Mouse (Mus musculus): Measurements from ENCODE around the gene Clp1.
A peak's percentile ranks its signal among the peaks of the same experiment; 100 is the strongest.

Gene Clp1

DNA sequence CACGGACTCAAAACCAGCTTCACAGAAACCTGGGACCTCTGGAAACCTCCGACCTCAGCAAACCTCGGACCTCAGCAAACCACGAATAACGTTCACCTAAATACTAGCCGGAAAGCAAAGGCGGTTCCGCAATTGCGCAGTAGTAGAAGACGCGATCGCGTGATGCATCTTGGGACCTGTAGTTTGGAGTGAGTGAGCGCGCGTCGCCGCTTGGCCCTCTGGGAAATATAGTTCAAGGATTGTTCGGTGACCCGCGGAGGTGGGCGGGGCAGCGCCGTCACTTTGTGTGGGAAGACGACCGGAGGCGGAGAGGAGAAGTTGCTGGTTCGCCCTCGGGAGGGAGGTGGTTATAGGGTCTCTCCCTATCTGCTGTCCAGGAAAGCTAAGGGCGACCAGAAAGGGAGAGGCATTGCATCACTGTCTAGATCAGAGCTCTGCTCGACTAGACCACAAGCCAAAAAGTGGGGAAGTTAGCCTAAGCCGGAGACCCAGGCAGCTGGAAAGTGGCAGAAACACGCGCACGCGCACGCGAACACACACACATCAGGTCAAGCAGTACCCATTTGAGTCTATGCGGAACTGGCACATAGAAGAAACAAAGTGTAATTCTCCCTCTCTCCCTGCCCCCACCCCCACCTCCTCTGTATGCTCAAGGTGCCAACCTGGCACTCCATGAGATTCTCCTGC lies at the start of gene Clp1:
Gene Clp1 (minus strand): TSS at position 179 of the 687 bp plus-strand sequence.
- DNase-seq: peak; percentile 94

DNA sequence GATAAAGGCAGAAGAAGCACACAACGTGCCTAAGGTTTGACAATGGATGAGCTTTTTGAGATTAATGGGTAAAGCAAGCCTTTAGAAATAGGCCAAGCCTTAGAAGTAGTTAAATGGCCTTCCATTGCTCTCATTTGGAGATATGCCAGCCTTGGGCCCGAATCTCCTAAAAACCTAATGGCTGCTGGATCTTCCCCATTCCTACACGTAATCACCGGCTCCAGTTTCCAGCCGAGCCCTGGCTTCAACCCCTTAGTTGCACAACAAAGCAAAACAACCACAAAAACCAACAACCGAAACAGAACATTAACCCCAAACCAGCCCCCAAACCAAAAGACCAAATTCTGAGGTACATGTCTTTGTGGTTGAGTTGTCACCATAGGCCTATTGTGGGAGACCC lies 48.5 kb upstream of the Clp1 start:
- DNase-seq: peak; percentile 16

DNA sequence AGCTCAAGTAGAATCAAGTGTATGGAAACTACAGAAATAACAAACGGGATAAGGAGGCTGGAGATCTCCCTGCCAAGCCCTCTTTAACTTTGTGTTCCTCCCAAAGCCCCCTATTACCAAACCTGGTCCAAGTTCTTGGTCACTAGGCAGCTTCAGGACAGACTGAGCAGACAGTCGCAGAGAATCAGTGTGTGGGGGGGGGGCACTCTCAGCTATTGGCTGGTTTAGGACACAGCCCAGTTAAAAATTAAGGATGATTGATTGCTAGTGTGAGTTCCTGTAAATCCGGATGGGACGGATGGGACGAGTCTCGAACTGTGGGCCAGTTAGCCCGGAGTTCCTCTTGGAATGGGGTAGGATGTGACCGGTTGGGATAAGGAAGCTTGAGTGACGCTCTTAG lies 48.1 kb upstream of the Clp1 start, which contains the start of gene Serping1:
Gene Serping1 (minus strand): TSS at position 204 of the 400 bp plus-strand sequence.
- no peak for DNase-seq

DNA sequence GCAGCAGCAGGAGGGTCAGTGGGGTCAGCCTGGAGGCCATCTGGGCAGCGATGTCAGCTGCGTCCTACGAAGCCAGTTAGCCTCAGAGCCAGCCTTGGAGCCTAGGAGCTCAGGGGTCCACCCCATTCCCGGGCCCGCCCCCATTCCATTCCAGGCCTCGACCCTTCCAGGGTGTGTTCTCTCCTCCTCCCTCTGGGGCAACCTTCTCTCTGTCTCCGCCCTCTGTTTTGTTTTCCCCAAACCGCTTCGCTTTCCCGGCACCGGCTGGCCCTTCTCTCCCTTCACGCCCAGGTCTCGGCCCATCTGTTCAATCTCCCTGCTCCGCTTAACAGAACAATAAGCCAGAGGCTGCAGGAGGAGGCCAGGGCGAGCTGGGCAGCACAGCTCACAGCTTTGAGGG lies 47.6 kb upstream of the Clp1 start:
- DNase-seq: peak; percentile 71

DNA sequence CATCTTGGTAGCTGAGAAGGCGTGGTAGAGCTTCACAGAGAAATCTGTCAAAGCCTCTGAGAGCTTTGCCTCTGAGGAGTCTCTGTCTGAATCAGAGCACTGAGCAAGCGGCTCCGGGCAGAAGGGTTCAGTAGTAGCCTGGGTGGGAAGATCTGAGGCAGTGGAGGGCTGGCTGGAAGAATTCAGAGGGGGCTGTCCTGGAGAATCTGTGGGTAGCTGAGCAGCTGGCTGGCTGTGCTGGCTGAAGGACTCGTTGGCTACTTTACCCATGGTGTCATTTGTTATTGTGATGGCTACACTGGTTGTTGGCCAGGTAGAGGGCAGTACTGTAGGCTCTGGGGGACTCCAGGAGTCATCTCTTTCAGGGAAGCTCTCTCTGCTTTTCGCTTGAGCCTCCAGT lies 46.0 kb upstream of the Clp1 start:
- no peak for DNase-seq

DNA sequence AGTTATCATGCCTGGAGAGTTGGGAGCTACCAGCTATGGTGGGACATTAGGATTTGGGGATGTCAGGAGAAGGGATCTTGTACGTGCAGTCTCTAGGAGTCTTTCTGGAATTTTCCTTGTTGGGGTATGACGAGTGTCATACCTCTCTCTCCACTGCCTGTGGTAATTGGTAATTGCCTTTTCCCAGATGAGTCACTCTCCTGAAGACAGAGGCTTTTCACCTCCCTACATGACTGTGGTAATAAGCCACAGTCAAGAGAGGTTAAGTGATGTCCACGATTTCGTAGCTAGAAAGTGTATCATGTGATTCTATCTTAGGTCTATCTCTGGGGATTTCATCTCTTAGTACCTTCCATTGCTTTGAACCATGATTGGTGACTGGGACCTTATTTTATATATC lies 45.3 kb upstream of the Clp1 start:
- no peak for DNase-seq

DNA sequence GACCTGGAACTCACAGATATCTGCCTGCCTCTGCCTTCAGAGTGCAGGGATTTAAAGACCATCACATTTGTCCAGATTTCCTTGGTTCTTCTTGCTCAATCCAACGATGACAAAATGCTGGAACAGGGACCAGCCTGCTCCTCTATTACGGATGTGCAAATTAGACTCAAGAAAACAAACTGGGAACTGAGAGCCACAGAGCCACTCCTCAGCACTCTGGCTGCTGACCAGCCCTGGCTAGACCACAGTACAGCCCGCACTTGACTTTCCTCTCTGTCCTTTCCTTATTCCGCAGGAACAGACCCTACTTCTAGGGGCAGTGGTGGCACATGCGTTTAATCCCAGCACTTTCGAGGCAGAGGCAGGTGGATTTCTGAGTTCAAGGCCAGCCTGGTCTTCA lies 43.4 kb upstream of the Clp1 start:
- DNase-seq: no peak

DNA sequence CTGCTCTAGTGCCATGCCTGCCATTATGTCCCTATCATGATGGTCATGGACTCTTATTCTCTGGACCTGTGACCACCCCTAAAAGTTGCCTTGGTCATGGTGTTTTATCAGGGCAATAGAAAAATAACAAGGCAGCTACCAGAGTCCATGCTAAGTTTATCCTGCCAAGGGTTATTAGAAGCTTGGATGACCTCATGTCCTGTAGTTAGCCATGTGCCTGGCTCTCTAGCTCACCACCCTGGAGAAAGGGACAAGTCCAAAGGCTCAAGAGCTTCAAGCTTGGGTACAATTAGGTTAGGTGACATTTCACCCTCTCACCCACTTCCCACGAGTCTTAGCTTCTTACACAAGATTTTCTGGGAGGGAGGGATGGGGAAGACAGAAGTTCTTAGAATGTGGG lies 35.7 kb upstream of the Clp1 start:
- DNase-seq: no peak

DNA sequence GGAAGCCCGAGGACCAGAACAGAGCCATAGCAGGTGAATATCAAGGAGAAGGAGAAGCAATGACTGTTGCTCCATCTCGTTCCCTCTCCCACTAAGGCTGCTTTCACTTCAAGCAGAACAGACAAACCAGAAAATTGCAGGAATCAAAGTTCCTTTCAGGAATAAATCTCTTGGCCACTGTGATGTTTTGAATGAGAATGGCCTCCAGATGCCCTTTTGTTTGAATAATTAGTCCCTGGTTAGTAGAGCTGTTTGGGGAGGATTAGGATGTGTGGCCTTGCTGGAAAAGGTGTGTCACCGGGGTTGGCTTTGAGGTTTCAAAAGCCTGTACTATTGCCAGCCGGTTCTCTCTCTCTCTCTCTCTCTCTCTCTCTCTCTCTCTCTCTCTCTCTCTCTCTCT lies 35.1 kb upstream of the Clp1 start:
- no peak for DNase-seq

DNA sequence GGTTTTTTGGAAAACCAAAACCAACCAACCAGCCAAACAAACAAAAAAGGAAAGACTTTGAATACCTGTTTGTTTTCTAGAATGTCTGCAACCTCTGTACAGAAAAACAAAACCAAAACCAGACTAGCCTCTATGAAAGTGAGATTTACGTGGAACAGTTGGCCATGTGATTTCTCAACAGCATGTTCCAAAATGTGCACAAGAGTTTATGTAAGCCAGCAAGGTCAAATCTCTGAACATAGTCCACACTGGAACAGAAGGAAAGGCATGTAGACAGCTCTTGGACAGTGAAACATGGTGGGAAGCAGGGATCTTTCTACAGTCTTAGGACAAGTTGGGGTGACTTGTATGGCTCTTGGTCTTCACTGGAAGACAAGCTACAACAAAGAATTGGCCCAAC lies 34.7 kb upstream of the Clp1 start:
- no peak for DNase-seq

DNA sequence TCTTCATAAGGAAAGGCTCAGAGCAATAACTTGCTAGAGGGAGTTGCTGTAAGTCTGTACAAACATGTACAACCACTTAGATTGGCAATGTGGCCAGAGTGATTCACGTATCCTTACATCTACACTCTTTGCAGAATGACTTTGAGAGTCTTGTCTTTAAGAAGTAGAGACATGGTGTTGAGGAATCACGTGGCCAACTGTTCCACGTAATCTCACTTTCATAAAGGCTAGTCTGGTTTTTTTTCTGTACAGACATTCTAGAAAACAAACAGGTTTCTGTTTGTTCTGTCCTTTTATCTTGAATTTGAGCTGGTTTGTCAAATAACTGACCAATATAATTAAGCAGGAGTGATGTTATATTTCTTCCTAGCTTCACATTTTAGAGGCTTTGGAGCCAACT lies 34.2 kb upstream of the Clp1 start:
- DNase-seq: no peak

DNA sequence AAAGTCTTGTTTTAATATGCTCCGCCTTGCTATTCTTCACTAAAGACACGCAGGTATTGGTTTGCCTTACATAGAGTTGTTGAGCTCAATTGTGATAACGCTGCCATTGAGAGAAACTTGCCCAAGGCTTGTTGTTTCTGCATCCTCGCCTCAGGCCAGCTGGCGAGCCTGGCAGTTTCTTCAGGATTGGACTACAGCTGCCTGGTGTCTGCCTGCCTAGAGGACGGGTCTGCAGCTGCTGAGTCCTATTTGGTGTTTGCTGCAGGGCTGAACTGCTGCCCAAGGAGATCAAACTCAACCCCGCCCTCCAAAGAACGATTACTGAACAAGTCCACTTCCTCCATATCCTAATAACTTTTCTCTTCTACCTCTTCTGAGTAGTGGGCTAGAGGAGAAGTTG lies 33.6 kb upstream of the Clp1 start:
- DNase-seq: no peak

DNA sequence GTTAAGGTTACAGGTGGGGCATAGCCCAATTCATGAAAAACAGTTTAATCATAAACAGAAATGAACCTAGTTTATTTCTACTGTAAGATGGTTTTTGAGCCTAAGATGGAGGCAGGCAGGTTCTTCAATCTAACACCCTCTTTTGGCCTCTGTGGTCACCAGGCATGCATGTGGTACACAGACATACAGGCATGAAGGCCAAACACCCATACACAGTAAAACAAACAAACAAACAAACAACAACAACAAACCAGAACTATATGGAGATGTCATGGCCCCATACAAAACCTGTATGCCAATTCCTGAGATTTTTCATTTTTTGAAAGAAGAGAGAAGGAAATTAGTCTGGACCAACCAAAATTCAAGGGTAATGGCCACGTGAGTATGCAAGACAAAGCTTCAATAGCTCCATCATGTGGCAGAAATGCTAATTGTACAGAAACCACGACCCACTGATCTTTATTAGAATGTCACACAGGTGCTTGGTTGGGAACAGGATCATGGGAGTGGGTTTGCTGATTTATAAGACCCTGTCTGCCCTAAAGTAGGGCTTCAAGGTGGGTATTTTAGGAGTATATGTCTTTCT lies 31.5 kb upstream of the Clp1 start:
- DNase-seq: peak; percentile 61

DNA sequence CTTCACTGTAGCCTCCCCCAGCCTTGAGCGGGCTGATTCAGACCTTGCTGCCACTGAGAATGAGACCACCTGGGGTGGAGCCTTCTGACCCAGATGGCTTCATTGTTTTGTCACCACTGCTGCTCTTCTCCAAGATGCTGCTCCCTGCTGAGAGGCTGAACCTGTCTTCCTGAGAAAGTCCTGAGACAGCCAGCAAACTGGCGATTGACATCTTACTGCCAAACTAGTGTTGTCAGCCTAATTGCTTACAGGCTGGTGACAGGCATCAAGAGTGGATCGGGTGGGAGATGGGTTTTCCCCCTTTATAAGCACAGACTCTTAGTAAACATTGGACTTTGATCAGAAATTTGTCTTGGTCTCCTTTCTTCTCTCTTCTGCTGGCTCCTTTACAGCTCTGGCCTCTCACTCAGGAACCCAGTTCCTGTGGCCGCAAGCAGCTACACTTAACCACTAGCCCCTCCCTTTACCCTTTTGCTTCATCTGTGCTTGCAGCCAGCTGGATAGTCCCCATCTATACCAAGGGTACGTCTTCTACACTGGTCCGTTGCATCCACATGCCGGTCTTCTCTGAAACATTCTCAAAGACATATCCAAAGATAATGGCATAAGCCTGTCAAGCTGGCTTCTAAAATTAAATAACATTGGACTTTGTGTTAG lies 30.0 kb upstream of the Clp1 start:
- no peak for DNase-seq

DNA sequence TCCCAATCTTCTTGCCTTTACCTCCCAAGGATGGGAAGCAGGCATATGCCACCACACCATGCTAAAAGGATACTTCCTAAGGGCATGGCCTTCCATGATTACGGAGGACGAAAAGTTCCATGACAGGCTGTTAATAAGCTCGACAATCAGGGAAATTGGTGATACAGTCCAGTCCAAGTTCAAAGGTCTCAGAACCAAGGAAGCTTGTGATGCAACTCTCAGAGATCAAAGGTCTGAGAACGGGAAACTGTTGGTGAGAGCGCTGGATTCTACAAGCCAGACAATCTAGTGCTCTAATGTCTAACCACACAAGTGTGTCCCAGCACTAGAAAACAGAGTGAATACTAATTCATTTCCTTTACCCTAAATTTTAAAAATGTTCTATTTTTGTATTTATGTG lies 29.1 kb upstream of the Clp1 start:
- no peak for DNase-seq

DNA sequence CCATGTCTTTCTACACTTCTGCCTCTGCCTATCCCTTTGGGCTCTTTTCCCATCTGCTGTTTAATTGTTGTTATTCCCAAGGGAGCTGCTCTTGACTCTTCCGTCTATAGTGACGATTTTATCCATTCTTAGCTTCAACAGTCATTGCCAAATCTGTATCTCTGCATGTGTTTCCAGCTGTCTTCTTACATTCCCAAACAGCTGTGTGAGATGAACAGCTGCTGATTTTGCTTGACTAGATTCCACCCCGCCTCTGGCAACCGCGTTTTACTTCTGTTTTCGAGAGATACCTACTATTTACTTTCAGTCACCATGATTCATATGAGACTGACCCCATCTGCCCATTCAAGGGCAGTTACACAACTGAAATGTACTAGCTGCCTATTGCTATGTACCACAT lies 23.0 kb upstream of the Clp1 start:
- no peak for DNase-seq

DNA sequence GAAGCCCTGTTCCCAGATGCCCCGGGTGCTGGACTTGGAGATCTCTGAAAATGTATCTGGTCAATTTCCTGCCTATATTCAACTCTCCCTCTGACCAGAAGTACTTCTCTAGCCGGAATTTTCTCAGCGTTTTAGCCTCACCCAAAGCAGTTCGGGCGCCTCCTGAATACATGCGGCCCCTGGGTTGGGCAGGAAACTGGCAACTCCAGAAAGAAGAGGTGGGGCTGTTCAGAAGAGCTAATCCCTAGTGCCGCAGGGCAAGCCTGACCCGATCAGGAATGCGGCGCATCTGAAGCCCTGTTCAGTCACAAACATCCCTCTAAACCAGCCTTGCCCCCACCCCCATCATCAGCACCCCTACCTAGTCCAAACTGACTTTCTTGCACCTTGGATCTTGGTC lies 17.0 kb upstream of the Clp1 start:
- DNase-seq: peak; percentile 33

DNA sequence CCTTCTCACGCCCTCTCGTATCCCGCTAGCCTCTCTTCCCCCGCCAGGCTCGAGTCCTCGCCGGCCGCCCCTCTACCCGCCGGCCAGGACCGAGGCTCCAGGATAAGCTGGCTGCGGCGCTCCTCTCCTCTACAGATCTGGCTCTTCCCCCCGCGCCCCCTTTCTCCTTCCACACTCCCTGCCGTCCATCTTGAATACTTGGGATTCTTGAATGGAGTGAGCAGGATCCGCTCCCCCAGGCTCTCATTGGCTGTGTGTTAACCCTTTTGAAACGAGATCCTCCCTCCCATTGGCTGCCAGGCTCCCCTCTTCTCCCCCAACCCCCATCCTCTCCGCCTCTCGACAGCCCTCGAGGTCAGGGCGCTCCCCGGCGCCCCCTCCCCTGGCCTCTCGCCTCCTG lies 16.4 kb upstream of the Clp1 start, which contains the start of gene Gm19426:
Gene Gm19426 (minus strand): TSS at position 95 of the 400 bp plus-strand sequence.
- peak; percentile 67 for DNase-seq

DNA sequence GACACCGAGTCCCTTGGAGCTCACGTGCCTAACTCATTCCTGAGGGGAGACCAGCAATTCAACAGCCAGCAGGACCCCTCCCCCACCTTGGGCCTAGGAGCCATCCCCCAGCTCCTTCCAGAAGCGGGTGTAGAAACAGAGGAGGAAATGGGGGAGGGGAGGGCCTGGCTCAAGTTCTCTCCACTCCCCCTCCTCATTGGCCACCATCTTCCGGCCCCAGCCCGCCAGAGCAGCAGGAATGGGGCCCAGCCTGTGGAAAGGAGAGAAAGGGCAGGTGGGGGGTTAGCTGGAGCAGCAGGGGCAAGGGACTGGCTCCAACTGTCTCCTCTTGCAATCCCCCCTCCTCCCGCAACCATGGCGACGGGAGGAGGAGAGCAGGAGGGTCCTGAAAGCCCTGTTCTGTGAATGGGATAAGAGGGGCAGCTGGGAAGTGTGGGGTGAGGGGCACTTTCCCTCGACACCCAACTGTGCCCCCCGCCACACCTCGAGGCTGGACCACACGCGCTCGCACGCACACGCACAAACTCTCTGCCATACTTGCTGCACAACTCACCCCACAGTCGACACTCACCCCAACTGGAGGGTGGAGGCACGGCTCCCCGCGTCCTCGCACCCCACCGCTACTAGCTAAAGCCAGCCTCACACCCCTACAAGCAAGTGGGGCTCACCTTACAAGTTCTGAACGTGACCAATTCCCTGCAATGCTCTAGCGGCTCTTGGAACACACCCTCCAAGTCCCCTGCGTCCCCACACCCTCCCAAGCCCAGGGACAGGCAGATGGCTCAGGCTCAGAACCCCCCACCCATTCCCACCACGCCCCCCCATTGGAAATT lies 15.5 kb upstream of the Clp1 start:
- DNase-seq: peak; percentile 31

DNA sequence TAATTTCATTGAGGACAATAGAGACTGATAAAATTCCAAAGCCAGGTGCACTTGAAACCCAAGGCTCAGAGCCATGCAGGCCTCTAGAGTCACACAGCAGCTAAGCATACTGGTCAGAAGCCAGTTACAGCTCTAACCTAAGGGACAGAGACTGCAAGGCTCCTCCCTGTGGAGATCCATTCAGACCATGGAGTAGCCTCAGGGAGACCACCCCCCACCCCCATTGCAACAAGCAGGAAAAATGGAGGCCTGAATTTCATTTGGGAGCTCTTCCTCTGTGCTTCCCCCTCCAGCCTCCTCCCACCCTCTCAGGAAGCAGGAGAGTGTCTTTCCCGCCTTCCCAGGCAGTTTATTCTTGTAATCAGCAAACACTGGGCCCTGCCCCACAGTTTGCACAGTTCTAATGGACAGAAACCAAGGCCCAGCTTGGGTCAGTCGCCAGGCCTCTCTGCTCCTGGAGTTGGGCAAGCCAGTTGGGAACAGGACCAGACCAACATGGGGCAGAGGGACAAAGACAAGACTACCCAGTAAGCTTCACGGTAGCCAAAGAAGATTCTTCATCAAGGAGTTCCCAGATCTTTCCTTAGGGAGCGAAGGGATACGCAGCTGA lies 14.8 kb upstream of the Clp1 start:
- DNase-seq: no peak

DNA sequence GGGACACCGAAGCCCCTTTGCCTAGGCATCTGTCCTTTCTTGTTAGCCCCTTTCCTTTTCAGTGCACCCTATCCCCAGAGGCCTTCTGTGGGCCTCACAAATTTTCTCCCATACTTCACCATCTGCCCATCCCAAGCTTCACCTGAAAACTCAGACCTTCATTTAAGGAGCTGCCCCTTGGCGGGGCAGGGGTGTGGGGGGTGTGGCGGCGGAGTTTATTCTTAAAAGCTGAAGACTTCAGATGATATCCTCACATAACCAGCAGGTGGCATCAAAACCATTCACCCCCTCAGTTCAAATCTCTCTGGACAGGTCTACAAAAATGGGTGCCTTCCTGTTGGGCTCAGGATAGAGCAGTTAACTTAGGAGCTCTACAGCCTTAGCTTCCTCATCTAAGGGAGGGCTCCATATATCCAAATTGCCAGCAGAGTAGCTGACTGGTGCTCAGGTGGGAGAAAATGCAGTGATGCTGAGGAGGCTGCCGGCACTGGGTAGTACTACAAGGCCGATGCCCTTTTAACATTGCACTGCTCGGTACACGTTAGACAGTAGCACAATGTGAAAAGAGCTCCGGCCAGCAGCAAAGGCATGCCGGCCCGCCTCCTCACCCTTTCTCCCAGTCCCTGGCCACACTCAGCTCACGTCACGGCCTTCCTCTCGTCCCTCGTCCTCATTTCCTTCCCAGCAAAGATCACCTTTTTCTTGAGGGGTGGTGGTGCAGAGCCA lies 13.6 kb upstream of the Clp1 start:
- no peak for DNase-seq

DNA sequence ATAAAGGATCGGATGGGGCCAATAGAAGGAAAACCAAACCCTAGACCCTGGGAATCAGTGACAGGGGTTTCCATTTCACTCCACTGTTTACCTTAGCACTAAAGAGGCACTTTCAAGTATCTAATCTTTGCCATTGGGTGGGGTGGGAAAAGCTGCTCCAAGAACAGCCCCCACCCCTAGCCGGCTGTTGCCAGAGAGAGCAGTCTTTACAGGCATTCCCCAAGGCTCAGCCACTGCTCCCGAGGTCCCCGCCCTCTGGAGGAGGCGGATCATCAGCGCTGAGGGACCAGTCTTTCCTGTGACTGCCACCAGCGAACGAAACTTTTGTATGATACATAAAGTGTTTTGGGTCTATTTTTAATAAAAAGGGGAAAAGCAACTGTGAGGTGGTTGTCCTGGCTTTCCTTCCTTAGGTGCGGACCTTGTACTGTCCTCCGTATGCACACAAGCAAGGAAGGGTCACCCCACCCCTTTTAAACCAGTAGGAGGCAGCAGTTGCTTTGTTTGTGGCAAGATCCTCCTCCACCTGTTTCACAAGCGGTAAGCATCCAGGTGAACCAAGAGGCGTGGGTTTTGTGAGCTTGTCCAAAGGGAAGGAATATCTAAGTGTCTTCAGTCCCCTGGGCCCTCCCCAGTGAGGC lies 11.2 kb upstream of the Clp1 start:
- no peak for DNase-seq
